Mouse (Mus musculus) embryo, embryonic 10.5 days (tissue): Measurements from ENCODE around the gene Gm11020.

ENCODE experiments used
- DNase-seq: peaks from one replicate; pipeline ENCODE4 v3.0.0-alpha.2; 2015; ENCODE audit warnings: low spot score

Gm11020 gene

GRCm38 (mm10) chr8:104342426-104342825 is 21.1 kb downstream of the Gm11020 start:
- no peak for DNase-seq

- peak; percentile 92 for DNase-seq
Measured at GRCm38 (mm10) chr8:104343957-104344356, 22.6 kb downstream of the Gm11020 start.

- DNase-seq: no peak
Measured at GRCm38 (mm10) chr8:104344622-104345021, 23.3 kb downstream of the Gm11020 start.

- no peak for DNase-seq
Measured at GRCm38 (mm10) chr8:104346706-104347105, 25.3 kb downstream of the Gm11020 start.

- no peak for DNase-seq
Measured at GRCm38 (mm10) chr8:104348971-104349370, 27.6 kb downstream of the Gm11020 start.

GRCm38 (mm10) chr8:104350047-104350446 is 28.7 kb downstream of the Gm11020 start:
- no peak for DNase-seq

GRCm38 (mm10) chr8:104353186-104353585 is 31.8 kb downstream of the Gm11020 start:
- DNase-seq: peak; percentile 23

- no peak for DNase-seq
Measured at GRCm38 (mm10) chr8:104354504-104354903, 33.1 kb downstream of the Gm11020 start.

GRCm38 (mm10) chr8:104358637-104359036 is 37.3 kb downstream of the Gm11020 start:
- DNase-seq: no peak

- no peak for DNase-seq
Measured at GRCm38 (mm10) chr8:104359778-104360456, 38.5 kb downstream of the Gm11020 start.

- DNase-seq: no peak
Measured at GRCm38 (mm10) chr8:104365695-104366094, 44.3 kb downstream of the Gm11020 start.

GRCm38 (mm10) chr8:104367398-104367797 is 46.0 kb downstream of the Gm11020 start:
- DNase-seq: no peak

GRCm38 (mm10) chr8:104369591-104369990 is 48.2 kb downstream of the Gm11020 start:
- DNase-seq: no peak

GRCm38 (mm10) chr8:104370071-104370470 is 48.7 kb downstream of the Gm11020 start:
- no peak for DNase-seq

GRCm38 (mm10) chr8:104371121-104371520 is 49.8 kb downstream of the Gm11020 start:
- DNase-seq: no peak
